Mouse (Mus musculus): ENCODE results near the gene Pdxp.
A peak's percentile ranks its signal among the peaks of the same experiment; 100 is the strongest.

Gene Pdxp

DNA sequence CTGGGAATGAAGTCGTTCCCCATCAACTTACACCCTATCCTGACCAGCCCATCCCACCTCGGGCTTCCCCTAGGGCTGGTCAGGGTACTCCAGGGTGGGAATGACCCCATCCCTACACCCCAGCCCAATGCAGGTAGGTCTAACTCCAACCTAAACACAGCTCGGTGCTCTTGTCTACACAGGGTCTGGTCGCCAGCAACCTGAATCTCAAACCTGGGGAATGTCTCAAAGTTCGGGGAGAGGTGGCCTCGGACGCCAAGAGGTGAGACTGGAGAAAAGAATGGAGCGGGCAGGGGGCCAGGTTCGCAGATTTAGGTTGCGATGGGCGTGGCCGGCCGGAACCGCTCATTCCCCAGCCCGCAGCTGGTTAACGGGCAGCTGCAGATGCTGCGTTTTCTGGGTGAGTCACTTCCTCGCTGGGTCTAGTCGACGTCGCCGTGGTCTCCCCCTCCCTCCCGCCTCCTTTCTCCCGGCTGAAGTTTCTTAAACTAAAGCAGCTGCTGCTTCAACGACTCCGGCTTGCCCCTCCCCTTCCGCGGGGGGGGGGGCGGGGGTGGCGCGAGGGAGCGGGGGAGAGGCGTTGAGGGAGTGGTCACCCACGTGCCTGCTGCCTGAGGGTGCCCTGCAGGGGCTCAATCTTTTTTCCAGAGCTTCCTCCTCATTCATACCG is 14.2 kb downstream of the Pdxp start:
- peak; percentile 94 for DNase-seq (ENCODE audit: low read depth, low spot score)

DNA sequence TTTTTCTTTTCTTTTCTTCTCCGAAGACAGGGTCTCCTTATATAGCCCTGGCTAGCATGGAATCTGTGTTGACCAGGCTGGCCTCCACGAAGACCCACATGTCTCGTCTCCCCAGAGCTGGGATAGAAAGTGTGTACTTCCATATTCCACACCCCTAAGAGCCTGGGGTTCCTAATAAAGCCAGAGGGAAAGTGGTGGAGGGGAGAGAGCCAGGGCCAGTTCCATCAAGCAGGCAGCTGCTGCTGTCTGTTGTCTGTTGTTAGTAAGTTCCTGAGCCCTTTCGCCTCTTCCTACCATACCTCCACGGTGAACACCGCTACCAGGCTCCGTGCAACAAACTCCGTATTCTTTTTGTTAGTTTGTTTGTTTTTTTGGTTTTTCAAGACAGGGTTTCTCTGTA is 14.8 kb downstream of the Pdxp start:
- DNase-seq (ENCODE audit: low read depth, low spot score) = peak; percentile 30

DNA sequence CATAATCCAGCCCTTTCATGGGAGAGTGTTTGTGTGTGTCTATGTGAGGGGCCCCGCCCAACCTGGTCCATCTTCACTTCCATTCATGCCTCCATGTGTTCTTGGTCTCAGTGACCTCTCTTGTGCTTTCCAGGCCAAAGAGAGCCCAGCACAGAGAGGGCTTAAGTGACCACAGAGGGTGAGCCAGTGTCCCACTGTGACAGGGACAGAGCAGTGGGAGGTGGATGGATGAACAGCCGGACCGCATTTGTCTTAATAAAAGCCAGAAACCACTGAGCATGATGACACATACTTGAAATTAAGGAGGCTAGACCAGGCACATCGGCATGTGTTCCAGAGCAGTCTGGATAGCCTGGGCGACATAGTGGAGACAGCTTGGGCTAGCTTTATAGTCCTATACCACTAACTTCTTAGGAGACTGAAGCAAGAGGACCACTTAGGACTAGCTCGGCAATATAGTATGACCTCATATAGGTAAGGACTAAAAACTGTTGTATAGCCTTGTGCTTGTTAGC is 16.5 kb downstream of the Pdxp start:
- no peak for DNase-seq (ENCODE audit: low read depth, low spot score)

DNA sequence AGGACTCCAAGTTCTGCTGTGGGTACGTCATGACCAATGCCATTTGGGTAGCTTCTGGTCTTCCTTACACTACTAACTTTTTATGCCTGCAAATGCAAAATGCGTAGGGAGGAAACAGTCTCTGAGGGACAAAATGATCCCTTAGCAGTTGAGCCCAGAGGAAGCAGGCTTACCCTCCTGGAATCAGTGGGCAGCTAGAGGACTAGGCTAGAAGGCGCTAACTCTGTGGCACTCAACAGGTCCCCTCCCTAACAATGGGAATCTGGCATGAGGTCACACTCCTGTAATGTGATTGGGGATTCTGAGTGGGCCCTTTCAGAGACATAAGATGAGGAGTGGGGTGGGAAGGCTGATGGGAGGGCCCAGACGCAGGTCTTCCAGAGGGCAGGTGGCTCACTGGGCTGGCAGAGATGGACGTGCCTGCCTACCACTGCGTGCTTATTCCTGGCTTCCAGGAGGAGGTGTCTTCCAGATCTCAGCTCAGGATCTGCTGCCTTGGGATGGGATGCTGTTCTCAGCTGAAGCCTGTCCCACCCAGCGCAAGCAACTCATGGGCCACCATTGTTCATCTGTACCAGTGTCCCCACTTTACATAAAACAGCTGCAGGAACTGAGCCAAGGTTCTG is 17.2 kb downstream of the Pdxp start:
- DNase-seq (ENCODE audit: low read depth, low spot score) = no peak

DNA sequence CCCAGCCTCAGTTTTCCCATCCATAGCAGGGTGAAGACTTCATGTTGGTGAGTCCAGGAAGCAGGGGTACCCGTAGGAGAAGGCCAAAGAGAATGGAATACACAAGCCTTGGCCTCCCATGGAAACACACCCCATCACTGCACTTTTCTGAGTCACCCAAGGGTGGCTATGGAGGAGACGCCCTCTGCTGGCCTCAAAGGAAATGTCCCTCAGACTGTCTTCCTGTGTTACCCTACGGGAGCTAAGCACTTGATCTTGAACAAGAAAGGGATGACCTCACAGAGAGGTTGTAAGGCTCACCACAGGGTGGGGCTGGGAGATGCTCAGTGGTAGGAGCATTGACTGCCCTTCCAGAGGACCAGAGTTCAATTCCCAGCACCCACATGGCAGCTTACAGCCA is 17.9 kb downstream of the Pdxp start:
- DNase-seq (ENCODE audit: low read depth, low spot score) = peak; percentile 87

DNA sequence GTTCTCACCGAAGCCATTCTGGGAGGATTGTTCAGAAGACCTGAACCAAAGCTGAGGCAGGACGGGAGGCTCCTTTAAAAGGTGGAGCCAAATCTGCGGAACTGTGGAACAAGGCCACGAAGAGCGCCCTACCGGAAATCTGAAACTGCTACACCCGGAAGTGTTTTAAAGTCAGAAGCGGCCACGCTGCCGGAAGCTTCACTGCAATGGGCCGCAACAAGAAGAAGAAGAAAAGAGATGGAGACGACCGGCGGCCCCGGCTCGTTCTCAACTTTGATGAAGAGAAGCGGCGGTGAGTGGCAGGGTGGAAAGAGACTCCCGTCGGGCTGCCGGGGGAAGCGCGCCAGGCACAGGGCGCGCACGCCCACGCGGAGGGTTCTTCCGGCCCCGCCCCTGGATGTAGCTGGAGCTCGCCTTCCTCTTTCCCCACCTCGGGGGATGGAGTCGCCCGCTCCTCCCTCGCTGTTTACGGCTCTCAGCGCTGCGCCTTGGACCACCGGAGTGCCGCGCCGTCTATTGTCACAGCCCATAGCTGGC is 21.1 kb downstream of the Pdxp start, which contains the start of gene Nol12:
TSS of gene Nol12 (plus strand) at position 150 of the 537 bp plus-strand sequence.
- peak; percentile 93 for DNase-seq (ENCODE audit: low read depth, low spot score)

DNA sequence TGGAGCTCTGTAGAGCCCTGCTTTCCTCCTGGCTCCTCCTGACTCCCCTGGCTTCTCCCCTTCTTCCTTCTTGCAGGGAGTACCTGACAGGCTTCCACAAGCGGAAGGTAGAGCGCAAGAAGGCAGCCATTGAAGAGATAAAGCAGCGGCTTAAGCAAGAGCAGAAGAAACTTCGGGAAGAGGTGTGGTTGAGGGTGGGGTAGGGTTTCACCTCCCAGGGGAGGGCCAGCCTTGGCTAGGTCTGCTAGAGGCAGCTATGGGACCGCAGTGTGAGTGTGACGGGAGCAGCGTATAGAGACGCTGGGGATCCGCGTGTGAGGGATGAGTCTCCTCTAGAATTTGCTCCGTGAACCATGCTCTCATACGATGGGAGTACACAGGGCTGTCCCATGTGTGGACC is 22.7 kb downstream of the Pdxp start:
- no peak for DNase-seq (ENCODE audit: low read depth, low spot score)

DNA sequence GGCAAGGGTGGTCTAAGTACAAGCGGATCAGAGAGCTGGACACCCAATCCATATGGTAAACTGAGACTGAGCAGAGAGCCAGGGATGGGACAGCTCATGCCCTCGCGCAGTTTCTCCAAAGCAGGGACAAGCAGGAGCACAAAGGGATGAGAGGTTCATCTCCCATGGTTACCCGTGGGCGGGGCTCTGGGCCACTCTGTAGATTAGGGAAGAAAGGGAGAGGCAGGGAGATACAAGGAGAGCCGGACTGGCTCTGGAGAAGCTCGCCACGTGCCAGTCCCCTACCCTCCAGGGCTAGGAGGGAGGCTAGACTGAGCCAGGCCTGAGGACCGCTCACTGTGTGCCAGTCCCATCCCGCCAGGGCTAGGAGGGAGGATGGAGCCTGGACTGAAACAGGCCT is 23.6 kb downstream of the Pdxp start:
- DNase-seq (ENCODE audit: low read depth, low spot score) = no peak

DNA sequence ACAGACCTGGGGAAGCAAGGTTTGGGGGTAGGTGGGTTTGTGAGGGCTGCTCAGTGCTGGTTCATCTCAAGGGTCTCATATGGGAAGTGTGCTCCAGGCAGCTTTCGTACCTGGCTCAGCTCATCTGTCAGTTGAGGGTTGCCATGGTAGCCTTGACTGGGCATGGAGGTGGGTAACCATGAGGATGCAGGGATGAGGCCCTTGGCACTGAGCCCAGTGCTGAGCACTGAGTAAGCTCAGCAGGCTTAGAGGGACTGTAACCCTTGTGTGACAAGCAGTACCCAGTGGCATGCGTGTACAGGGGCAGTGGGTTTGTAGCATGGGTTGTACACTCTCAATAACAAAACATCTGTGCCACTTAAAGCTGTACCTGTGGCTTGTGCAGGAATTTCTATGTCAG is 24.2 kb downstream of the Pdxp start:
- DNase-seq (ENCODE audit: low read depth, low spot score) = no peak

DNA sequence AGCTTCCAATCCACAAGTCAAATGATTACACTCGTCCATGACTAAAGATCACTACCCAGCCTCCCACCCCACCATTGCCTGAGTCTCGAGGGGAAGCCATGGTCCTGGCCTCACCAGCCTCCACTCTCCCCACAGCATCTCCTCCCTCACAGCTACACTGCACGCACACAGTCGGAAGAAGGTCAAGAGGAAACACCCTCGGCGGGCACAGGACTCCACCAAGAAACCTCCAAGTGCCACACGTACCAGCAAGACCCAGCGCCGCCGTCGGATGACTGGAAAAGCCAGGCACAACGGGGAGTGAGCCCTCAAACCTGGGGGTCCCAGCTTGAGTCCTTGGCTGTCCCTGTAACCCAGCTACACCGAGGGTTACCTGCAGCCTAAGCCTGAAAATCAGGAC is 26.6 kb downstream of the Pdxp start:
- no peak for DNase-seq (ENCODE audit: low read depth, low spot score)

DNA sequence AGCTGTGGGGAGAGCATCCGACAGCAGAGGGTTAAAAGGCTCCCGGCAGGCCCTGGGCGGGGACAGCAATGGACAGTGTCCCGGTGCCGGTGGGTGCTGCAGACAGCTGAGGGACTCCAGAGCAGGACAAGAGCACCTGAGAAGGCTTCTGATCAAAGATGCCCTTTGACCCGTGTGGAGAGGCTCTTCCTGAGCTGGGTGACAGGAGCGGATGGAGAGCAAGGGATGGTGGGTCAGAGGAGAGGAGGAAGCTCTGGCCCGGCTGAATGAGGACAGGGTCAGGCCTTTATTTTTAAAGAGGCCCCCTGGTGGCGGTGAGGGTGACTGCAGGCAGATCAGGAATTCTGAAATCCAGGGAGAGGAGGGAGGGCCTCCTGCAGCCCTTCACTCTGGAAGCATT is 28.9 kb downstream of the Pdxp start:
- peak; percentile 51 for DNase-seq (ENCODE audit: low read depth, low spot score)

DNA sequence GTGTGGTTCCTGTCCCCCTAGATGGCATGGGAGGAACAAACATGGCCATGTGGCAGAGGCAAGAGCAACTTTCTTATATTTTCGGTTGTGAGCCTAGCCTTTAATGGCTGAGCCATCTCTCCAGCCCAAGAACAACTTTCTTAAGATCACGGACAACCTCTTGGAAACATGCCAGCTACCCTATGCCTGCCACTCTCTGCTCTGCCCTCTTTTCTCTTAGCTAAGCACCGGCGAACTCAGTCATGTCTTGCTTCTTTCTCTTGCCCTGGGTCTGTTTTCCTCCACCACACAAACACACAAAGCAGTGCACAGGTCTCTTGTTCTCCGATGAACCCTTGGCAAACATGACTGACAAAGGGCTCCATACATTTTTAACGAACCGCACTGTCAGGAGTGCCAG is 32.5 kb downstream of the Pdxp start:
- DNase-seq (ENCODE audit: low read depth, low spot score) = no peak

DNA sequence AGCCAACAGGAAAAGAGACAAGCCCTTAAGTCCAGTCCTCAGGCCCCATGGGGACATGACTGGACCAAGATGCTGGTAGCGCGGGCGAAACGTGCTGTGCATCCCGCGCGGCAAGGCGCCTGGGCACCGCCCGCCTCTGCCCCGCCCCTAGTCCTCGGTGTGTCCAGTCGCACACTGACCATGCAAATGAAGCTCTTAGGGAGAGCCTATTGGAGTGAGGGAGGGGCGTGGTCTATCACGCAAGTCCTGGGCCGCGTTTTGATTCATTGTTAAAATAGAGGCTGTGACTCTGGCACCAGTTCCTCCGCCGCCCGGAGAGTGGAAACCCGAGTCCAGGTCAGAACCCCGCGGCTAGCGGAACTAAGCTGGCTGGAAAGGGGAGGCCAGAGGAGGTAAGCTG is 33.9 kb downstream of the Pdxp start, which contains the start of gene Triobp:
TSS of gene Triobp (plus strand) at position 68 of the 400 bp plus-strand sequence.
- peak; percentile 64 for DNase-seq (ENCODE audit: low read depth, low spot score)

DNA sequence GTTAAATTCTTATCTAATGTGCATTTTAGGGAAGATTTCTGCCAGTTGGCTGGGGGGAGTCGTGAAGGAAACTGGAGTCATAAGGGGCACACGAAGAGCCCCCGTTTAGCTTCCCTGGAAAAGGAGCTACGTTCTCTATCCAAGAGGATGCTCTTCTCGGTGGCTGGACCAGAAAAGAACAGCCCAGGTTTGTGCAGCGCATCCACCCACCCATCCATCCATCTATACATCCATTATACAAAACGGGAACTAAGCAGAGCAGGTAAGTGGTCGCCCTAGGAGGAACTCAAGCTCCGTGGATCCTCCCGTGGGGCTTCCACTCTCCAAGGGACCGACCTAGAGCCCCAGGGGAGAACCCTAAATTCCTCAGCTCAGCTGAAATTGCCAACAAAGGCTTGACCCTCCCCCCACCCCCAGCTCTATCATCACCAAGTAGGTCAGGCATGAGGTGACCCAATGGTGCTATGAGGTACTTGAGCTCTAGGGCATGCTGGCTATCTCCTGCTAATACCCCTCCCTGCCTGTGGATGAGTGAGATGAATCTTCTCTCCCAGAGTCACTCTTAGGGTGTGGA is 34.5 kb downstream of the Pdxp start:
- DNase-seq (ENCODE audit: low read depth, low spot score) = no peak

DNA sequence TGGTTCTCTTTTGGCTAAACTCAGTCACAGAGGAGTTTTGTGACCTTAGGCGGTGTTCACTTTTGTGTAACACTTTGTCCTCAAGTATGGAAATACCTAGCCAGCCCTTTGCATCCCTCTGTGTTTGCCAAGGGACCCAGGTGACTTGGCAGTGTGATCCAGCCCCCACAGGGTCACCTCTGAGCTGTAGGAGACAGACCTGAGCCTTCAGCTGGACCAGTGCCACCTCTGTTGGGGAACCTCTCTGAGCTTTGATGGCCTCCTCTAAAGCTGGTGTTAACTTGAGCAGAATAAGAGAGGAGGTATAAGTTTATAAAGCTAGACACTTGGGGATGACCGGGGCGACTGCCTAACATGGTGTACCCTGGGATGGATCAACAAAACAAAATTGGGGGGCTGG is 35.2 kb downstream of the Pdxp start:
- DNase-seq (ENCODE audit: low read depth, low spot score) = no peak

DNA sequence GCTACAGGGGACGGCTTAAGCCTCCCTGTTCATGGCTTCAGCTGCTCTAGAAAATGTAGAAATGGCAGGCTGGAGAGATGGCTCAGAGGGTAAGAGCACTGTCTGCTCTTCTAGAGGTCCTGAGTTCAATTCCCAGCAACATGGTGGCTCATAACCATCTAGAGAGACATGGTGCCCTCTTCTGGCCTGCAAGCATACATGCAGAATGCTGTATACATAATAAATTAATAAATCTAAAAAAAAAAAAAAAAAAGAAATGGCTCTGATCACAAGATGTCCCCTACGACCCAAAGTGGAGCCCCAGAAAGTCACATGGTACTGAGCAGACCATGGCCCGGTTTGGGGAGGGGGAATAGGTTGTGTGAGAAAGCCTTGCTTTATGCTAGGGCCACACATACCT is 41.9 kb downstream of the Pdxp start:
- no peak for DNase-seq (ENCODE audit: low read depth, low spot score)

DNA sequence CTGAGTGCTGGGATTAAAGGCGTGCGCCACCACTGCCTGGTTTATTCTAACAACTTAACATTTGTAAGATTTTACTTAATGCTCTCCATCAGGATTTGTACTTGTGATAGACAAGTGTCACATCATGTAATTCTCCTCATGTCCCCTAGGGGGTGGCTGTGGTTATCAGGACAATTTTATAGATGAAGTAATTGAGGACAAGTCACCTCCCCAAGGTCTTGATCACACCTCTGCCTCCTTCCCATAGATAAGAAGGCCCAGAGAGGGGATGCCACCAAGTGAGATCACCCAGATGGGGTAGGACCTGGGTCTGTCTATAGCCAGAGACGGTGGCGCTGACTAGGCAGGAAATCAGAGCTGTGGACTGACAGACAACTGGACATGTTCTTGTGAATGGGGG is 42.6 kb downstream of the Pdxp start:
- peak; percentile 56 for DNase-seq (ENCODE audit: low read depth, low spot score)

DNA sequence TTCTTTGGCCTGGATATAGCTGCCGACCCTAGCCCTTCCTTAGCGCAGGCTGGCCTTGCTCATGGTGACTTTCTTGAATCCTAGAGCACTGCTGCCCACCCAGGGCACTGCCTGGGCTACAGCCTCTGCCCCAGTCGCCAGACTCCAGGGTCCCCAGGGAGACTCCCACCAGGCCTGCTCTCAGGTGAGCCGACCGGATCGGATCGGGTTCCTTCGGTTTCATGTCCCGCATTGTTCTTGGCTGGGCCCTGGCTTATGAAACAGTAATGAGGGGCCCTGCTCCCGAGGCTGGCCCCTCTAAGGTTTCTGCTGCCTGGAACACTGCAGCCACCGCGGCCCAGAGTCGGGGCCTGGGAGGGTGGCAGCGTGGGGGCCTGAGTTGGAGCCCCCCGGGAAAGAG is 43.3 kb downstream of the Pdxp start:
- no peak for DNase-seq (ENCODE audit: low read depth, low spot score)

DNA sequence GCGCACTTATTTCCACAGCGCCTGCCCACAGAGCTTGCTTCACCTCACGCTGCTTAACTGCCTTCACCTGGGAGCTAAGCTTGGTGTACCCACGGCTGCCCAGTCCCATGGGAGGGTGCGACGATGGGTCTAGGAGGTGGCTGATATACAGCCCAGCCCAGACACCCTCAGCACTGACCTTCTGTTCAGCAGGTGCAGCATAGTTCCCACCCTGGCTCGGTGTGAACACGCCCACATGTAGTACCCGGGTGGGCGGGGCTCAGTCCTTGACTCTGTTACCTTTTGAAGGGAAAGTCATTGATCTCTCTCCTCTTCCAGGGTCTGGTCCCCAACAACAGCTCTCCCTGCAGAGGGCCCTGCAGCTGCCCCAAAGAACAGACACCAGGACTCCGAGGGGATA is 45.8 kb downstream of the Pdxp start:
- no peak for DNase-seq (ENCODE audit: low read depth, low spot score)

DNA sequence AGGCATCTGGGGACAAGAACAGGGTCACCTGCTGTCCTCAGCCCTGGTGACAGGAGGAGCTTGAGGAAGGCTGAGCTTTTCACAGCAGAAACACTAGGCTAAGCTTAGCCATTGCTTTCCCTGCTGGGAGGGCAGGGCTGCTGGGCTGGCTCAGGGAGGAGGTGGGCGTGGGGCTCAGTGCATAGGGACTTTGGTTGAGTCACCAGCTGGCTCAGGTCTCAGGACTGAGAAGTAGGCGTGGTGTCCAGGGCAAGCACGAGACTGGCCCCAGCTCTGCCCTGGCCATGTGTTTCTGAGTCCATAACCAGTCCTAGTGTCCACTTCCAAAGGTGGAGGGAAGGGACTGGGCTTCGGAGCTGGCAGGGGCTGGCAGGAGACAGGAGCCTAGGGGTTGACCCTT is 46.4 kb downstream of the Pdxp start:
- no peak for DNase-seq (ENCODE audit: low read depth, low spot score)

DNA sequence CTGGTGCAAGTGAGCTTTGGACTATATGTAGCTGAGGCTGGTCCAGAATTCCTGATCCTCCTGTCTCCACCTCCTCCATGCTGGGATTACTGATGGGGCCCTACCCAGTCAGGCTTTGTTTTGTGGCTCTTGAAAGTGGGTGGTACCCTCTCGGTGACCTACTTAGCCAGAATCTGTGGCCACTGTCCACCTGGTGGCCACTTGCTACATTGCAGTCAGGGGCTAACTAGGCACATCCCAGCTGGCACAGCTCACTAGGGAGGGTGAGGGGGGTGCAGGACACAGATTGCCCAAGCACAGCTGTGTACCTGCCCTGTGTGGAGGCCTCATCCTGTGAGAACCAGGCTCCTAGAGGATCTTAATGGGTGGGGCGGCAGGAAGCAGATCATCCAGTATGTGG is 49.2 kb downstream of the Pdxp start:
- peak; percentile 60 for DNase-seq (ENCODE audit: low read depth, low spot score)

Measured in CD4-positive helper T cell, adult 2 months (primary cell).